Mouse (Mus musculus) right cerebral cortex, postnatal 36 days (tissue): ENCODE results near the gene Inpp5a.

Source experiments
- DNase-seq, 2 experiments: peaks; one replicate each; pipeline ENCODE4 v3.0.0; 2022; ENCODE audit warnings: low spot score in 2 of 2, mixed read lengths in 1 of 2

Inpp5a gene

GRCm38 (mm10) chr7:139369501-139370088 is 19.3 kb upstream of the Inpp5a start:
- DNase-seq: no peak

- DNase-seq: no peak
These were observed 17.5 kb upstream of the Inpp5a start for GRCm38 (mm10) chr7:139371389-139371788.

GRCm38 (mm10) chr7:139377381-139377780 is 11.5 kb upstream of the Inpp5a start:
- DNase-seq: no peak

GRCm38 (mm10) chr7:139378355-139378754 is 10.6 kb upstream of the Inpp5a start:
- DNase-seq: no peak

GRCm38 (mm10) chr7:139379745-139380144 is 9.2 kb upstream of the Inpp5a start:
- no peak for DNase-seq

GRCm38 (mm10) chr7:139380225-139380624 is 8.7 kb upstream of the Inpp5a start:
- no peak for DNase-seq

- no peak for DNase-seq
These were observed 7.0 kb upstream of the Inpp5a start for GRCm38 (mm10) chr7:139381877-139382276.

GRCm38 (mm10) chr7:139382796-139383195 is 6.1 kb upstream of the Inpp5a start:
- no peak for DNase-seq

- no peak for DNase-seq
These were observed 4.4 kb upstream of the Inpp5a start for GRCm38 (mm10) chr7:139384500-139384899.

- no peak for DNase-seq
These were observed 3.9 kb upstream of the Inpp5a start for GRCm38 (mm10) chr7:139384916-139385530.

- no peak for DNase-seq
These were observed 1.8 kb upstream of the Inpp5a start for GRCm38 (mm10) chr7:139386933-139387690.

- DNase-seq: no peak
These were observed 814 bp upstream of the Inpp5a start for GRCm38 (mm10) chr7:139387921-139388669.

- DNase-seq: no peak
These were observed 378 bp downstream of the Inpp5a start for GRCm38 (mm10) chr7:139389213-139389761.

- DNase-seq: no peak
These were observed 1.5 kb downstream of the Inpp5a start for GRCm38 (mm10) chr7:139390380-139390779.

- DNase-seq: no peak
These were observed 2.0 kb downstream of the Inpp5a start for GRCm38 (mm10) chr7:139390926-139391325.

GRCm38 (mm10) chr7:139391691-139392090 is 2.8 kb downstream of the Inpp5a start:
- DNase-seq: no peak

GRCm38 (mm10) chr7:139392106-139392505 is 3.2 kb downstream of the Inpp5a start:
- DNase-seq: no peak

- DNase-seq: no peak
These were observed 3.9 kb downstream of the Inpp5a start for GRCm38 (mm10) chr7:139392691-139393235.

- DNase-seq: peak in 1 of 2 experiments; percentile 36
These were observed 8.6 kb downstream of the Inpp5a start for GRCm38 (mm10) chr7:139397521-139397920.

GRCm38 (mm10) chr7:139398111-139398510 is 9.2 kb downstream of the Inpp5a start:
- DNase-seq: no peak

- DNase-seq: no peak
These were observed 9.7 kb downstream of the Inpp5a start for GRCm38 (mm10) chr7:139398530-139399021.
